Mouse (Mus musculus): ENCODE results near the gene Nle1.

Gene Nle1

DNA sequence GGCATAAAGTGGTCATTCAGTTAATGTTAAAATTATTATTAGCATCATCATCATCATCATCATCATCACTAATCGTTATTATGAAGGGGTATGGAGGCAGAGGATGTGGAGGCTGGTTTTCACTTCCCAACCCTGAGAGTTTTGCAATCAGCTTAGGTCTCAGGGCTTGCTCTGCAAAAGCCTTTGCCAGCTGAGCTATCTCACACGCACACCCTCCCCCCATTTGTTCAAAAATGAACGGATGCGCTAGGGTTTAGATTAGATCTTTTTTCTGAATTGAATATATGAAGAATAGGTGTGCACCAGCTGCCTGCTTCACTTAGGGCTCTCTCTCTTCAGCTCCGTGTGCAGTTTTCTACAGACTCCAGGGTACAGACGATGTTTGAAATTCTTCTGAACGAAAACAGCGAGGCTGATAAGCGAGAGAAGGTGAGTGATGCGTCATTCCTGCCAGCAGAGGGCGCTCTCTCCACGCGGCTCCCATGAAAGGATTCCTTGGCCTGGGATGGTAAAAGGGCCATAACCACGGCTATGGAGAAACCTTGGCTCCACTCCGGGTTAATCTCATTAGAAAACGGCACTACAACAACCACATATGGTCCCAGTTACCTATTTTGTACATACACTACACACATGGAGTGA lies 6.6 kb upstream of the Nle1 start:
- DNase-seq: peak; percentile 82

DNA sequence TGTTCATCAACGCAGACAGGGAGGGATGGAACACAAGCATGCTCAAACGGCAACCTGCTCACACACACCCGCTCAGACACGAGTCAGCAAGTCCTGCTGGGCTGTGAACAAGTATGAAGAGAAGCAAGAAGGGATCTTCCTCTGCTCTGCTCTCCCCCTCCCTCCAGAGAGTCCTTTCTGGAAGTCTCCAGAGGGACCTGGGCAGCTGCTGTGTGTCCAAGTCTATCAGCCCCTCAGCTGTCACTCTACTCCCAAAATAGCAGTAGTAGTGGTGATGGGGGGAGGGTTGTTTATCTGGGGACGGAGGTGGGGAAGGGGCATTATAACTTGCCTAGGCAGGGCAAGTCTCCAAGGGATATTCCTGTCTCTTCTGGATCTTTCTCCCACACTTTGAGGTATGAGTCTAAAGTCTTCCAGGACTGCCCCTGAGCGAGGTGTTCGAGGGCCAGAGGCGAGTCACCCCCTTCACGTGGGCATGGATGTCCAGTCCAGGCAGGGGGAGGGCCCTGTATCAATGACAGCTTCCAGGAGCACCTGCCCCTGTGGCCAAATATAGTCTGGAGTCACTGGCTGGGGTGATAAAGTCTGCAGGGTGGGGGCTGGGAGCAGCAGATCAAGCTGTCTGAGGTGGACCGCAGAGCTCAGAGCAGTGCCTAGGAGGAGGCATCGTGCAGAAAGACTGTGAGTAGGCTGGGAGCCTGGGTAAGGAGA lies 2.6 kb upstream of the Nle1 start:
- DNase-seq: no peak

DNA sequence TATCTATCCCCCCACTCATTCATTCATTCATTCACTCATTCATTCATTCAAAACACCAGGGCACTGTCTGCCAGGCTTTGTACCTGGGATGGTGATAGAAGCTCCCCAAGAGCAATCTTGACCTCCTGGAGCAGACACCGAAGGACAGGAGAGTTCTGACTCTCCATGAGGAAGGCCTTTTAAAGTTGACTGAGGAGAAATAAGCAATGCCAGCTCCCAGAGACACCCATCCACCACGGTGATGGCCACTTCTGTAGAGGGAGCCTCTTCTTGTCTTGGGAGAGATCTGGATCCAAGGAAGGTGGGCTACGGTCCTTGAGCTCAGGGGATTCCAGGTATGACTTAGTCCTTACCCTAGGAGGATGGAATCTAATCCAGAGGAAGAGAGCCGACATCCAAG lies 2.0 kb upstream of the Nle1 start, which contains the start of gene Unc45b:
Gene Unc45b (plus strand): TSS at position 301 of the 400 bp plus-strand sequence.
- DNase-seq: no peak

DNA sequence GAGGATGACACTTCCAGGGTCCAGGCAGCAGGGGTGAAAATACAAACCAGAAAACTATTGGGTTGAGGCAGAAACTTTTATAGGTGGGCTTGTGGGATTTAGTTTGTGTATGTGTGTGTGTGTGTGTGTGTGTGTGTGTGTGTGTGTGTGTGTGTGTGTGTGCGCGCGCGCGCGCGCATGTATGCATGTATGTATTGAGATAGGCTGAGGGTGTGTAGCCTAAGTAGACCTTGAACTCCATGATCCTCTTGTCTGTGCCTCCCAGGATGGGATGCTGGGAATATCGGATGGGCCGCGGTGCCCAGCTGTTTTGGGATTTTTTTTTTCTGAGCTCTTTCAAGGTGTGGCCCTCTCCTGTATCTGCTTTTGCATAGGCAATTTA lies 388 bp upstream of the Nle1 start:
- peak; percentile 31 for DNase-seq

DNA sequence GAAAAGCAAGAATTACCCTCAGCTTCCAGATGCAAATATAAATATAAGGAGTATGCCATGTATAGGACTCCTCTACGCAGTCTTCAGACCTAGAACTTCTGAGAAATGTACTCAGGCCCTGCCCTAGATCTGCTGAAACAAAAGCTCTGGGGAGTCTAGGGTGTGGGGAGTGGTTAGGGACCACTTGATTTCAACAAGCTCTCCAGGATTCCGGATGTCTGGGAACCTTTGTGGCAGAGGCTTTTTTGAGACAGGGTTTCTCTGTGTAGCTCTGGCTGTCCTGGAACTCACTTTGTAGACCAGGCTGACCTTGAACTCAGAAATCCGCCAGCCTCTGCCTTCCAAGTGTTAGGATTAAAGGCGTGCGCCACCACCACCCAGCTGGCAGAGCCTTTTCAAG lies 2.4 kb downstream of the Nle1 start:
- no peak for DNase-seq

DNA sequence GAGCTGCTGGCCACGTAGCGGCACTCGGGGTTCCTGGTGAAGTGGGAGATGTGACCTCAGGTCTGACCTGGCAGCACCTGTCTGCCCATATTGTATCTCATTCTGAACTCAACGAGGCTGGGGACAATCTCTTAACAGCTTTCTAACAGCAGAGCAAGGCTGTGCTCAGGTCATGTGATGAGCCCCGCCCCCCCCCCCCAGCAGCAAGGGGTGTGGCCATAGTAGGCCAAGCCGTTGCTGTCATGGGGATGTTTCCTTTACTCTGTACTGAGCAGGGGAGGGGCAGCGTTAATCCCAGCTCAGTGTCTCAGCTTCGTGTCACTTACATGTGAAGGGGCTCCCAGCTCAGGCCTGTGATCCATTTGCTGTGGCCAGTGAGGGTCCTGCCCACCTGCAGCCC lies 3.3 kb downstream of the Nle1 start:
- no peak for DNase-seq

DNA sequence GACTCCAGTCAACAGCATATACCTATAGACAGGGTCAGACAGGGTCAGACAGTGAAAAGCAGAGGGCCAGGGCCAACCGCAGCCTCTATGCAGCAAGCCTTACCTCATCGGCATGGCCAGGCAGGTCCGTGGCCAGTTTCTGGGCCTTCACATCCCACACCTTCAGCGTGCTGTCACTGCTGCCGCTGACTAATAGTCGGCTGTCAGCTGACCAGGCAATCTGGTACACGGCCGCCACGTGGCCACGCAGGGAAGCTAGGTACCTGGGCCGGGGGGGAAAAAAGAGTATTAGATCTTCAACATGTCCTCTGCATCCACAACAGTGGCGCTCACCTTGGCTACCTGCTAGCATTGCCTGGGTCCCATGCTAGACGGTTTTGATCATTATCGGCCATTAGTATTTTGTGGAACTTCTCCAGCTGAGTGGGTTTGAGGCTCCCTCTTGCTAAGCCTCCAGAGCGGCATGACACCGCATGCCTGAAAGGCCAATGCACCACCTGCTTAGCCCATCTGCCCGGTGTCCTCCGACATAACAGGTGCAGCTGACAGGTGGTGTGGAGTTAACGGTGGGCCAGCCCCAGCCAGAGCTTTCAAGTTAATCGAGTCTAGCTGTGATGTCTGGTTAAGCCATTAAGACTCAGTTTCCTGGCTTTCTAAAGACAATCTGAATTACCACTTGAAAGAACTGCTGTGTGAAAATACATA lies 6.5 kb downstream of the Nle1 start:
- DNase-seq: no peak

DNA sequence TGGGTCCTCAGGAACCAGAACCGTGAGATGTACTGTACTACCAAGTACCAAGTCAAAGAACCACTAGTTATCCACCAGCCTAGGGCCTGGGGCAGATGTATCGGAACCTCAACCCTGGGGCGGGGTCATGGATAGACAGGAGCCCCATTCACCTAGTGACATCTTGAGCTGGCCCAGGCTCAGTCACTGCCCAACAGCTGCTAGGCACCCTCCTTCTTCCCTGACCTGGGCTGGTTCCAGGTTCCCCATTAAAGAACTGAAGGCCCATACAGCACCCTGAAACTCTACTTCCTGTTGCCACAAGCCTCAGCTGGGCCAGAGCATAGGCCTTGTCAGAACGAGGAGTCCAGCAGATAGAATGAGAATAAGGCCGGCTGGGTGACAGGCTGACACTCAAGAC lies 8.5 kb downstream of the Nle1 start:
- no peak for DNase-seq

DNA sequence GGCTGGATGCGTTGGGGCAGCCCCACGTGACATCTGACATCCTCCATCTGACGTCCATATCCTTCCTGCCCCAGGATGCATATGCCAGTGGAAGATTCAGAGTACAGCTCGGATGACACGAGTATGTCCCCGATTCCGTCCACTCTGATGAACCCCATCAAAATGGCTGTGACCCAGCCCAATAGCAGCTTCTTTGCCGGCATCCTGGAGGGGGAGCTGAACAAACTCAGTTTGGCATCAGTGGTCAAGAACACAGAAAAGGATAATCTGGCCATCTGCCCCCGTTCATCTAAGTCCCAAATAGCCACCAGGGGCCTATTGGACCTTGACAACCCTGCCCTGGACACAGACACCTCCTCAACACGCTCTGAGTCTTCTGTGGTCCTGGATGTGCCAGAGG lies 10.7 kb downstream of the Nle1 start:
- DNase-seq: no peak

DNA sequence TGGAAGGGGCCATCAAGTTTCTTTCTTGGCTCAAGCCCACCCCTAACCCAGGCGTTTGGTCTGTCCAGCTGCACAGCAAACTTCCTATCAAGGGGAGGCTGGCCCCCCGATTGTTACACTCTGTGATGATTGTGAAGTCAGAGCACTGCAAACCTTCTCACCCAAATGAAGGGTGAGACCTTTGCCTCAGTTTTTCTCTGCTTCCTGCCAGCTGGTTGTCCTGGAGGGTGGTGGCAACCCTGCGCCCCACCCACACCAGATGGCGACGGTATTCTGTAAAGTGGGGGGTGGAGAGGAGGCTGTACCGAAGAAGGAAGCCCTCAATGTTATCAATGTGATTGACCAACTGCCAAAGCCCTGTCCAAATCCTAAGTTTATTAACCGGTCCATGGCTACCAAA lies 16.3 kb downstream of the Nle1 start, which contains the start of gene Fndc8:
Gene Fndc8 (plus strand): TSS at position 189 of the 400 bp plus-strand sequence.
- DNase-seq: peak; percentile 79

DNA sequence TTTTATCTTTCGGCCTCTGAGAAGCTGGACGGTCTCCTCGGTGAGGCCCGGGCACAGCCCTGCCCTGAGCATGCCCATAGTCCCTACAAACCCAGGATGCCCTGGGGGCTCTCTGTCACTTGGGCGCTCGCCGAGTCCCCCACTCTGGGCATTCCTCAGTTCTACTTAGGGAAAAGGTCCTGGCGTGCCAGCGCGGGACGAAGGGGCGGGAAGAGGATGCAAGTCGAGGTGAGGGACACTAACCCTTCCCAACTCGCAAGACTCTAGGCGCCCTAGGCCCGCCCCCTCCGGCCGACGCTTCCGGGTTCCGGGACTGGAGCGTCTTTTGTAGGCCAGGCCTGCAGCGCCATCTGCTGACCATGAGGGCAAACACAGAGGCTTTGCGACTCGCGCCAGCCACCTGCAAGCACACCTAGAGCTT lies 17.9 kb downstream of the Nle1 start, which contains the start of gene Rad51d:
Gene Rad51d (minus strand): TSS at position 273 of the 421 bp plus-strand sequence.
- peak; percentile 97 for DNase-seq

DNA sequence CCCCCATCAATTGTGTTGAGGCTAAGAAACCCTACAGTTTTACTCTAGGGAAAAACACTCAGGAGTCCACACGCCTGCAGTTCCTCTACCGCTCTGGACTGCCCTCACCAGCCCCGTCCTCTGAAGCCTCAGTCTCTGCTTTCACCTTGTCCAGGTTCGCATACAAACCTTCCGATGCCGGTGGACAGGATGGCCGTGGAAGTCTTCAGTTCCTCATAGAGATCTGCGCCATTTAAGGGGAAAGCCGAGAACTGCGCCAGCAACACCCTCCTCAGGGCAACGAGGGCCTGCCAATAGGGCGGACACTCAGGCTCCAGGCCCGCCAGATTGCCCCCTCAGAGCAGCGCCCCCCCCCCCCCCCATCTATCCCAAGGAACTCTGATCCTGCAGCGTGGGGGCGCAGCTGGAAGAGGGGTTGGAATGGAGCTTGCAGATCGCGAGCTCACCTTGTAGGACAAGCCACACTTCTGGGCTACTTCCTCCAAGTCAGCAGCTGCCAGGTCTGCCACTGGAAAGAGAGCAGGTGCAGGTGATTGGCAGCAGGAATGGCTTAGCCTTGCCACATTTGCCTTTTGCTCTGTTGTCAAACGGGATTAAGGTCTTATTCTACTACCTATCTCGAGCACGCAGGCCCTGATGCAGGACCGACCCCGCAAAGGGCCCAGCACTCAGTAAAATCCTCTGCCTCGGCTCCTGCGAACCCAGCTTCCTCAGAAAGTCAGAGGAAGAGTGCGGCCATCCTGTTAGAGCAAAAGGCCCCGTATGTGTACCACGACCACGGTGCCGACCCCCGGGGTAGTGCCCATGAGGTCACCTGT lies 18.5 kb downstream of the Nle1 start:
- DNase-seq: peak; percentile 53

DNA sequence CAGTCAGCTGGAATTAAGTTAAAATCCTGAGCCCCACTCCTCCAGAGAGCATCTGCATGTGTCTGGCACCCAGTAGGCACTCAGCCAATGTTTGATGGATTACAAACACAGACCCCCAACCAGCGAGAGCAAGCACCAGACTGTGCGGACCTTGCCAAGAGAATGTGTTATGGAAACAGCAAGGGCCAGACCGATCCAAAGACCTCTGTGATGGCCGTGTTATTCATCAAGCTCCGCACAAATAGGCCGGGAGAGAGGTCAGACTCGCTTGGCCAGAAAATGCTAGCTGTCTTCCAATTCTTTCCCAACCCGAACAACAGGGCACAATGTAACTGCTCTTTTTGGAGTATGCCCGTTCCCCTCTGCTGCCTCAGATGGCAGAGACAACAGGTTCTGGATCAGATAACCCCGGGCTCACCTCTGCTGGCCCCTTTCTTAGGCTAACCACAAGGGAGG lies 19.7 kb downstream of the Nle1 start:
- no peak for DNase-seq

DNA sequence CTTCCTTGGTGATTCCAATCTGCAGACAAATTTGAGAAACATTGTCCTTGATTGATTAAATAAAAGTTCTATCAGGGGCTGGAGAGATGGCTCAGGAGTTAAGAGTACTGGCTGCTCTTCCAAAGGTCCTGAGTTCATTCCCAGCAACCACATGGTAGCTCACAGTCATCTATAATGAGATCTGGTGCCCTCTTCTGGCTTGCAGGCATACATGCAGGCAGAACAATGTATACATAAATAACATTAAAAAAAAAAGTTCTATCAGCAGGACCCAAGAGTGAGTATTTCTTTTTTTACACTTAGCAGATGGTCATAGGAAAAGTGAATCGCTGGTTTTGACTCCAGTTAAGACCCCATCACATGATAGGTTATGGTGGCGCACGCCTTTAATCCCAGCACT lies 21.7 kb downstream of the Nle1 start:
- DNase-seq: no peak

DNA sequence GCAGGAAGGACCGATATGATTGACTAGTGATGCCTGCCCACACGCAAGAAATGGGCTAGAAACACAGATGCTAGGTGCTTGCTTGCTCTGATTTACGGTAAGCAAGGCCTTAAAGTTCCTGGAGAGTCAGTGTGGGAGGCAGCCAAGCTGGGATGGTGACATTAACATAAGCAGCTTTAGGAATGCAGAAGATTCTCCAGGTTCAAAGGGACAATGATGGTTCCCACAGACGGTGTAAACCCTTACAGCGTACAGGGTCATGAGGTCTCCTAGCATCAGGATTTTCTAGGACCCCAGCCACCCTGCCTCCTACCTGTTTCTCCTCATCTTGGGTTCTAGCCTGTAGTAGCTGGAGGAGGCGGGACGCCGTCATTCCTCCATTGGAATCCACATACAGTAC lies 25.0 kb downstream of the Nle1 start:
- no peak for DNase-seq

DNA sequence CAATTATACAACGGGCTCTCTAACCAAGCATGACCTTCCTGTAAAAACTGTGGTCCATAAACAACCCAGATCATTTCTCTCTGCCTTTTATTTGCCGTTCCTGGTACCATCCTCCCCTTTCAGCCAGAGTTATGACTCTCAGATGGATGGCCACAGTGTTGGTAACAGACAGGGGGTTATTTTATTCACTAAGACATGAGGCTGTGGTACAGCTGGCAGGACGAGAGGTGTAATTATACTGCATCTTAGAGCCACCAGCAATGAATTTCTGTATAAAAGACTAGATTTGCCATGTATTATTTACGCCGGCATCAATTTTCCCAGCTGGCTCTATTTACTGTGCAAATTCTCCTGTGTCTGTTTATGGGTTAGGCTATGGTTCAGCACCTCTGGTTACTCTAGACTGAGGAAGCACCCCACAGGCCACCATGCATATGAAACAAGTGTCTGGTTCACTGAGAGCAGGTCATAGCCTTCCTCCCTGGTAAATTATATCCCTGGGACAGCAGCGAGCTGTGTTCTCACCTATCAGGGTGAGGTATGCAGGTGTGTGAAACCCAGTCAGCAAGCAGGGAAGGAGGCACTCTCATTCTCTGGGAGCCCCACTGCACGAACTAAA lies 30.4 kb downstream of the Nle1 start:
- no peak for DNase-seq

DNA sequence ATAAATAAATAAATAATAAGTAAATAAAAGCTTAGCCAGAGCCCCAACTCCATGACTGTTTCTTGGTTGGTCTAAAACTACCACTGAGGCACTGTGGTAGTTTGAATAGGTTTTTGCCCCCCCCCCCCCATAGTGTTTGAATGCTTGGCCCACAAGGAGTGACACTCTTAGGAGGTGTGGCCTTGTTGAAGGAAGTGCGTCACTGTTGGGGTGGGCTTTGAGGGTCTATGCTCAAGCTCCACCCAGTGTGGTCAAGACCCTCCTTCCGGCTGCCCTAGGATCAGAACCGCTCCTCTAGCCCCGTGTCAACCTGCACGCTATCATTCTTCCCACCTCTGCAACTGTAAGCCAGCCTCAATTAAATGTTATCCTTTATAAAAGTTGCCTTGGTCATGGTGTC lies 32.6 kb downstream of the Nle1 start:
- DNase-seq: no peak

DNA sequence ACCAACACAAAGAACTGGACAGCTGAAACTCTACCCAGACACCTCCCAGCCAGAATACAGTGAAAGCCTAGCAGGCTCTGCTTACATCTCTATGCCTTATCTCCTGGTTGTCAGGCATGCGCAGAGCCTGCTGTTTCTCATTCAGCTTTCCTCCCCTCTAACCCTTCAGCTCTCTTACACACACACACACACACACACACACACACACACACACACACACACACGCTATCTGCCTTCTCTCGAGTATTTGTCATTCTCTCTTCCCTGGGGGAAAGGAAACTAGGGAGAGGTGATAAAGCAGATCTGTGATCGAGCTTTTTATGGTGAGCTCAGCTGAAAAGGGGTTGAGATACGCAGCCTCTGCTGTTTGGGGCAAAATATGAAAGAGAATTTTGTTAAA lies 33.3 kb downstream of the Nle1 start:
- no peak for DNase-seq

DNA sequence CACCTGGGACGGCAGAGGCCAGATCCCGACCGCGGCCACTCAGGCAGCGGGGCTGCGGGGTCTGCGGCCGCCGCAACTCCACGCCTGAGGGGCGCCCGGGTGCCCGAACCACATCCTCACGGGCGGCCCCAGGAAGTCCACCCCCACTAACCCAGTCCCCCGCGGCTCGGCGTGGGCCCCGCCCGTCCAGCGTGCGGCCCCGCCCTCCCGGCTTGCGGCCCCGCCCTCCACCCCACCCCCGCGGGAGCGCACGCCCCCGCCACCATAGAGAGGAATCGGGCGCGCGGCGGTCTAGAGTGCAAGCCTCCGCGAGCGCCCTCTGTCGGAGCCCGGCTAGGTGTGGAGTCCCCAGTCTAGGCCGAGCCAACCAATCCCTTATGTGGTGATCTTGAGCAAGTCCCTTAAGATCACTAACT lies 37.2 kb downstream of the Nle1 start, which contains the start of gene Rffl:
Gene Rffl (minus strand): TSS at position 180 of the 416 bp plus-strand sequence.
- DNase-seq: peak; percentile 96

DNA sequence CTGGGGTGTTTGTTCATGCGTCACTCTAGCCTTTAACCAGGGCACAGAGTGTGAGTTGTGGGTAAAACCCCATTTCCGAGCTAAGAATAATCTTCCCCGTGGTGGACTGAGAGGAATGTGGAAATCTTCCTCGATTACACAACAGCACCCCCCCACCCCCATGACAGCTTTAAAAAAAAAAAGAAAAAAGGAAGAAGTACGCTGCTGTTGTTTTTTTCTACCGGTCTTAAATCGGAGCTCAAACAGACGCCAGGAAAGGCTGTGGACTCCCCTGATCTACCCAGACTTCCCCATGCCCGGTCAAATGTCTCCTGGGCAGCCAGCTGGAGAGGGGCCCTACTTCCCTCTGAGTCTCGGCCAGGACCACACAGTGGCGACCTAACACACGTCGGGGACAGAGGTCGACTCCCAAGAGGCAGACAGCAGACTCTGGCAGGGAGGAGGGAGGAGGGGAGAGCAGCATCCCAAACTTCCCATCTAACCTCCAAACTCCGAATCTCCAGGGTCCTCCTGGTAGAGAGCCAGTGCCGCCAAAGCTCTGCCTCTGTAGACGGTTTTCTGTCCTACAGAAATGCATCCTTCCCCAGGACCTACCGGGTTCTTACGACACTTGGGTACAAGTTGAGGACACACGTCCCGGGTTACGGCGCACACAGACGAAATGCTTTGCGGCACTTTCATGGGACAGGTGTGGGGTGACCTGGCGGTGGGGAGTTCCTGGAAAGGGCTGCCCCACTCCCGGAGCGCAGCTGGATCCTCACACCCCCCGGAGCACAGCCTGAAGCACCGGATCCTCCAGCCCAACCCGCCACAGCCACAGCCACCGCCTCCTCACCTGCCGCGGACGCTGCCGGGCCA lies 37.8 kb downstream of the Nle1 start:
- DNase-seq: peak; percentile 37

DNA sequence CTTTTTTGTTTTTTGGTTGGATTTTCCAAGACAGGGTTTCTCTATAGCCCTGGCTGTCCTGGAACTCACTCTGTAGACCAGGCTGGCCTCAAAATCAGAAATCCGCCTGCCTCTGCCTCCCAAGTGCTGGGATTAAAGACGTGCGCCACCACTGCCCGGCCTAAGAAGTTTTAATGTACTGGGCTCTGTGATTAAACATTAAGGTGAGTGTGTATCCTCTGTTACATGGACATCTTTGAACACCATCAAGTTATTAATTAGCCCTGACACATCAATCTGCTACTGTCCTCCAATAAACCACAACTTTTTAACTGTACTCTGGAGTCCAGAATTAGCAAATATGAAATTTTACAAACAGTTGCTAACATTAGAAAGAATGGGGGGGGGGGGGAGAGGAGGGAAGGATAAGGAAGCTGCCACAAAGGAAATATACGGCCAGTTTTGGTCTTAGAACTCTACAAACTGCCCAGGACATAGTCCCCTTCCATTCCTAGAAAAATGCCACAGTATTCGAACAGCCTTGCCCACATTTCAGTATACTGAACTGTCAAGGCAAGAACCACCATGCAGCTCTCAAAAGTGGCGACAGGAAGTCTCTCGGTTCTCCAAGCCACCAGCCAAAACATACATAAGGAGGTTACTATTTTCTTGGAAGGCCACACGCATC lies 38.6 kb downstream of the Nle1 start:
- no peak for DNase-seq
